Mouse (Mus musculus): ENCODE measurements around the gene Rab11fip4.

DNA sequence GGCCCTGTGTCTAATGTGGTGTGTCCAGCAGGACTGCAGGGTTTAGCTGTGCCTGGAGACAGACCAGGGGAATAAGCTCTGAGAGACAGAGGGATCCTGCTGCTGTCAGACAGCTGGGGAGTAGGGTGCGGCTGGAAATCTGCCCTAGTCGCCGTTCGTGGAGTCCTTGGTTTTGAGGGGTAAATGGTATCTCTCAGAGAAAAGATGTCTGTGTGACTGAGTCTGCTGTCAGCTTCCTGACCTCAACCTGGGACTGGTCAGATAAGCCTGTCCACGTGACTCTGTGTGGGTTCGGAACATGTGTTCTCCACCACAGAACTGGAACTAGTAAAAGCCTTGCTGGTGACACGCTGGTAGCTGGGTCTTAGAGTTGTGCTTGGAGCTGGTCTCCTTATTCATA, 72.6 kb downstream of the Rab11fip4 start:
- TF ChIP-seq CTCF (IDR thresholded peaks at IDR 0.05; ENCODE audit: borderline replicate concordance, insufficient read depth, low read depth, low read length) (no peak), POLR2A (IDR thresholded peaks at IDR 0.05; ENCODE audit: borderline replicate concordance, insufficient read depth, low read length) (no peak)
